Mouse (Mus musculus): Measurements from ENCODE around the gene Unc119b. TPM values are rescaled to one million over a fixed set of nuclear protein-coding genes. Genes with fewer than 3 reads are reported as not detected.
"Not testable (repeated sequence)": the region's sequence is repeated elsewhere in the genome, so short reads cannot be mapped to it uniquely, and the experiment has no call there.

The Unc119b gene
- total RNA-seq, 2 experiments from 2014 or later, result 11.1 to 12.4 TPM

DNA sequence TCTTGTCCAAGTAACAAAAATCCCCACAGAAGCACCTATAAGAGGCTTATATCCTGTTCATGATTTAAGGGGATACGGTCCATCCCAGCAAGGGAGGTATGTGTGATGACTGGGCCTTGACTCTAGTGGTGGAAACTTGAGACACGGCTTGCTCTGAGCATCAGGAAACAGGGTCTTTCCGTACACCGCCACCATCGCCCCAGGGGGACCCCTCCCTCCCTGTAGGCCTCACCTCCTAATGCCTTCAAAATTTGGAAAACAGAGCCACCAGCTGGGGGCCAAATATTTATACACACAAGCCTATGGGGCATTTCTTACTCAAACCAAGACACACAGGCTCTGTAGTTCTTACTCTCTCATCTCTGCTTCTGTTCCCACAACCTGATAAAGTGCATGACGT is 43.0 kb downstream of the Unc119b start:
- no peak for DNase-seq (ENCODE audit: low spot score)

DNA sequence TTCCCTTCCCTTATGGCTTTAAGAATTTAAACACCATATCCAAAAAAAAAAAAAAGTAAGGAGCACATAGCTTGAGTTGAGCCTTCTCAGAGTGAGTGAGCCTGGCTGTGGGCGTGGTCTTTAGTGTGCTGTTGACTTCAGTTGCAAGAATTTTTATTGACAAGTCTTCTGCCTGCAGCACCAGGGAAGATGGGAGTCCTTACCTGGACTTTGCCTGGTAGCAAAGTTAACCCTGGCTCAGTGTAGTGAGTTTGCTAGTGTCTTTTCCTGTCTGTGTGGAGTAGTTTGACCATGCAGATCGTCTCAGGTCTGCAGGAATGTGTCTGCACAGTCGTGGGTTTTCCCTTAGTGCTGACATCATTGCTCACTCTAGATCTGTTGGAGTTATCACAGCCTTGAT is 43.8 kb downstream of the Unc119b start:
- no peak for DNase-seq (ENCODE audit: low spot score)

DNA sequence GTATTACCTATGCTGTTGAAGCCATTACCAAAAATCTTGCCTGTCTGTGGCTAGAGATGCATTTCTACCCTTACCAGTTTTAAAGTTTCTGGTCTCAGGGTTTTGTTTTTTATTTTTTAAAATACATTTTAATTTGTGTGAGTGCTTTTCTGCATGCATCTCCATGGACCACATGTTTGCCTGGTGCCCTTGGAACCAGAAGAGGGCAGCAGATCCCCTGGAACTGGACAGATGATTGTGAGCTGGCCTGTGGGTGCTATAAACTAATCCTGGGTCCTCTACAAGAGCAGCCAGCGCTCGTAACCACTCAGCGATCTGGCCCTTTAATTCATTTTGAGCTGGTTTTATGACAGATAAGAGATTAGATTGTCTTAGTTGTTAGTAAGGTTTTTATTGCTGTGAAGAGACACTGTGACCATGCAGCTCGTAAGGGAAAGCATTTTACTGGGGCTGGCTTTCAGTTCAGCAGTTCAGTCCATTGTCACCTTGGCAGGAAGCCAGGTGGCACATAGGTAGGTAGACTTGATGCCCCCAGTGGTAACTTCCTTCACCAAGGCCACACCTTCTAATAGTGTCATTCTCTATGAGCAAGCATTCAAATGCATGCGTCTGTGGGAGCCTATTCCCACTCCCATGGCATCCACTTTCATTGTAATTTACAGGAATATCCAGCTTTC is 45.0 kb downstream of the Unc119b start:
- DNase-seq (ENCODE audit: low spot score), result no peak

DNA sequence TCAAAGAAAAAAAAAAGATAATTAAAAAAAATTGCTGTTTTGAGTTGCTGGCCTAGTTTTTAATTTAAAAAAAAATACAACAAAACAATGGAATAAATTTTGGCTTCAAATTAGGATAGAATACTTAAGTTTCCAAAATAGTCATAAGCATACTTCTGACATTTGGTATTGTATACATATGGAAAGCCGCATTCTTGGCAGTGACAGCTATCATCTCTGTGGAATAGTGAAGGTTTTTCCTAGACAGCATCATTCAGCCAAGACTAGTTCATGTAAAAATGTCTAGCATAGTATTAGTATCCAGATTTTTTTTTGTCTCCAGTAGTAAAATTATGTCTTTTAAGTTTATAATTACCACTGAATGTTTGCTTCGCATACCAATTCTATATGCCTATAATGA is 49.1 kb downstream of the Unc119b start:
- no peak for DNase-seq (ENCODE audit: low spot score)

DNA sequence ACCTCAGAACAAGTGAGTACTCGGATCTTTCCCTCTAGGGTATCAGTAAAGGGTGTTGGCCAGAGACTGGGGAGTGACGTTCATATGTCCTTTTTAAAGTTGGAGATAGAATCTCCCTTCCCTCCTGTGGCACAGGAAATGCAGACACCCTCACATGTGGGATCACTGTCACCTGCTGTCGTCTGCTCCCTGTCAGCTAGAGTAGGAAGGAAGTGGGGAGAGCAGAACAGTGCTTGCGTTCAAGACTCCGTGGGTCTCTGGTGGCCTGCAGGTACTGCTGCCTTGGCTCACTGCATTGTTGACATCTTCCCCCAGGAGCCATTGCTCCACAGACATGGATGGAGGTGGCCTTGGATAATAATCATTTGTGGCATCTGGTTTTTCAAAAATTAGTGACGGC is 51.3 kb downstream of the Unc119b start:
- DNase-seq (ENCODE audit: low spot score), result no peak

DNA sequence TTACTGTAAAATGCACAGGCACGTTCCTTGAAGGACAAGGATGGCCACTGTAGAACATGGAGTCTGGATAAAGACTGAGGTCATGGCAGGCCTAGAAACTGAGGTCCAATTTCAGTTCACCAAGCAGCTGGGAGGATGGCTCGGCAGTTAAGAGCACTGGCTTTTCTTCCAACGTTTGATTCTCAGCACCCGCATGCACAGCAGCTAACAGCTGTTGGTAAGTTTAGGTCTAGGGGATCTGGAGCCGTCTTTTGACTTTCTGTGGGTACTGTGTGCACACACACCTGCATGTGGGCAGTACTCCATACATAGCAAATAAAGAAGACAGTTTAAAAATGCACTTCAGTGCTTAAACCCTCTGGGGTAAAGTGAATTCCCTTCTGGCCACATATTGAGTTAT is 53.1 kb downstream of the Unc119b start:
- no peak for DNase-seq (ENCODE audit: low spot score)

DNA sequence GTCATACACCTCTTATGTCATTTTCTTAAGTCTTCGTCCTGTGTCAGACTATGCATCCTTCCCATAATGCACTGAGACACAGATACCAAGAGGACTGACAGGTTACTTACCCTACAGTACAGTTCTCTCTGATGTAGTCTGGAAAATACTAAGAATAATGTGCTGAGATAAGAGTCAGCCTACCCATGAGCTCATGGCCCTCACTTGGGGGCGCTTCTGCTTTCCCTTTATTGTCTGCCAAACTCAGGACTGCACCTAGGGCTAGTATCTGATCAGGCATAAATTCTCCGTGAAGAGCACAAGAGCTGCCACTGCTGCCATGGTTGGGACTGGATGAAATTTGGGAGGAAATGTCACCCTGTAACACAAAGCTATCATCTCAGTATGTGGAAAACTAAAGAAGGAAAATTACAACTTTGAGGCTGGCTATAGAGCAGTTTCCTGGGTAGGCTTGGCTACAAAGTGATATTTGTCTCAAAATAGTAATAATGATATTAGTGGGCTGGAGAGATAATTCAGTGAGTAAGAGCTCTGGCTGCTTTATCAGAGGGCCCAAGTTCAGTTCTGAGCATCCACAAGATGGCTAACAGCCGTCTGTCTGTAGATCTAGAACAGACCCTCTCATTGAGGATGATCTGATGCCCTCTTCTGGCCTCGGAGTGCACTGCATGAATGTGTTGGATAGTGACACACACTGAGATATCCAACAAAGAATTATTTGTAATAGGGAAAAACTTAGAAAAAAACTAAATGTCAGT is 58.5 kb downstream of the Unc119b start:
- DNase-seq (ENCODE audit: low spot score), result peak; percentile 63

DNA sequence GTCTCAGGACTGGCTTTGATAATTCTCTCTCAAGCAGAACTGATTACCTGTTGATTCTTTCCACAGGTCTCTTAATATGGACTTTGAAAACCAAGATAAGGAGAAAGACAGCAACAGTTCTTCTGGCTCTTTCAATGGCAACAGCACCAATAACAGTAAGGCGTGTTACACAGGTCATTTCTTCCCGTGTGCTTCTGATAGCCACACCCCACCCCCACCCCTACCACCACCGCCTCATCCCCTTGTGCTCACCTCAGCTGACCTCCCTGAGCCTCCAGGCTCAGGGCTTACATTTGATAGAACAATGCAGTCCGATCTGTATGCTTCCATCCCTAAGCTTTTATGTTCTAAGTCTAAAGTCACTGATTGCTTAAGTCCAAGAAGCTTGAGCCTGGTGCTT is 60.0 kb downstream of the Unc119b start:
- no peak for DNase-seq (ENCODE audit: low spot score)

DNA sequence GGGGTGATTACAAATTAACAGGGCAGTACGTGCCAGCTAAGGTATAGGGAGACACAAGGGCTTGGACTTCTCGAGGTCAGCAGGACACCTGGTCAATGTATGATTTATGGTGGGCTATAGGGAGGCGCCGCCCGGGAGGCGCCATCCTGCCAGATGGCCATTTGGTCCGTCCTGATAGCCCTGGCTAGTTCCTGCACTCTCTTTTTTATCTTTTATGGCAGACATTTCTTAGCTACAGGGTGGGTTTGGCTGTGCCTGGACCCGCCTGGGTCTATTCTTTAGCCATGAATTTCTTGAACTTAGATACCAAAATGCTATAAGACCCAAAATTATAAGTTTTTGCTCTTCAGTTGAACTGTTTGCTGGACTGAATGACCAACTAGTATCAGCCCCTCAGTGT is 61.5 kb downstream of the Unc119b start:
- DNase-seq (ENCODE audit: low spot score), result not testable (repeated sequence)

Other genes with a start within 250 kb of the Unc119b start
- gene Oasl2, start 238.0 kb downstream of the Unc119b start, total RNA-seq (2021), result 1 to 10 TPM in 1 of 2 experiments, under 1 TPM in 1; 0.43 to 1.3 TPM
- gene Oasl1, start 211.7 kb downstream of the Unc119b start, total RNA-seq (2021), result under 1 TPM in 1 of 2 experiments, not detected in 1; 0.31 TPM
- 10 to 100 TPM; 17.1 to 24.1 TPM for gene 2210016L21Rik, start 192.8 kb downstream of the Unc119b start, total RNA-seq (2021)
- not detected for gene Hnf1a, start 163.9 kb downstream of the Unc119b start, total RNA-seq (2021)
- 10 to 100 TPM; 17.7 to 20.4 TPM for gene Sppl3, start 123.8 kb downstream of the Unc119b start, total RNA-seq (2021)
- not detected for gene Gm10401, start 36.7 kb downstream of the Unc119b start, total RNA-seq (2021)
- 10 to 100 TPM; 74.2 to 75.3 TPM for gene Acads, start 15.6 kb downstream of the Unc119b start, total RNA-seq (2021)
- gene Mlec, start 23.2 kb upstream of the Unc119b start, total RNA-seq (2021), result 100 to 1,000 TPM; 149 to 158 TPM
- gene Cabp1, start 59.4 kb upstream of the Unc119b start, total RNA-seq (2021), result 1 to 10 TPM in 1 of 2 experiments, under 1 TPM in 1; 0.50 to 1.2 TPM
- 10 to 100 TPM; 34.9 to 39.3 TPM for gene Pop5, start 100.9 kb upstream of the Unc119b start, total RNA-seq (2021)
- 100 to 1,000 TPM; 275 to 312 TPM for gene Rnf10, start 137.9 kb upstream of the Unc119b start, total RNA-seq (2021)
- 10 to 100 TPM; 81.3 to 91.7 TPM for gene Coq5, start 144.7 kb upstream of the Unc119b start, total RNA-seq (2021)
- 10 to 100 TPM; 44.1 to 75.5 TPM for gene Dynll1, start 166.0 kb upstream of the Unc119b start, total RNA-seq (2021)
- gene Srsf9, start 192.2 kb upstream of the Unc119b start, total RNA-seq (2021), result 10 to 100 TPM in 1 of 2 experiments, 1 to 10 TPM in 1; 9.6 to 13.2 TPM
- gene Gatc, start 206.2 kb upstream of the Unc119b start, total RNA-seq (2021), result 10 to 100 TPM; 23.6 to 24.7 TPM
- 10 to 100 TPM; 18.2 to 18.3 TPM for gene Triap1, start 206.2 kb upstream of the Unc119b start, total RNA-seq (2021)
- gene Cox6a1, start 214.0 kb upstream of the Unc119b start, total RNA-seq (2021), result 10 to 100 TPM; 42.5 to 67.7 TPM

All from gastrocnemius, adult 18-20 months (tissue).